Mouse (Mus musculus): Measurements from ENCODE around the gene Gm20388. TPM values are rescaled to one million over a fixed set of nuclear protein-coding genes. Genes with fewer than 3 reads are reported as not detected.

Gene Gm20388
- total and polyA plus RNA-seq, 3 experiments, result 0.02 to 0.05 TPM; not detected in 1

DNA sequence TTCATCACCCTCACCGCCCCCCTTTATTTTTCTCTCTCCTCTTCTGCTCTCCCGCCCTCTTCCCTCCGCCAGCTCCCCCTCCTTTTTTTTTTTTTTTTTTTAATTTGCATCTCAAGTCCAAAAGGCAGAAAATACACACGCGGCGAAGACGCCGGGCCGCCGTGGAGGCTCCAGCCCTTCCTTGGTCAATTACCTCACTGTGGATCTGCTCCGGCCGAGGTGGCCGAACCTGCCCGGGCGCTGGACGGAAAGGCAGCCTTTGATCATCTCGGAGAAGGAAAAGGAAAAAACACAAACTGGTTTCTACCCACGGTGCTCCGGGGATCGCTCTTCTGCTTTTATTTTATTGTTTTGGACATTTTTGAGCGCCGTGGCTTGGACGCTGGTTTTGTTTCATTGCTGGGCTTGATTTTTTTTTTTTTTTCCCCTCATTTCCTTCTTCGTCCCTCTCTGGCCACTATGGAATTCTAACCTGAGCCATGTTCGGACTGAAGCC is 578.0 kb downstream of the Gm20388 start:
- ATAC-seq (ENCODE audit: extremely low read depth, insufficient number of reproducible peaks, low FRiP score, poor library complexity, severe bottlenecking), result no peak
- H3K36me3 ChIP-seq (replicated peaks), result peaks cover 25% of the 10 kb centered on the region

DNA sequence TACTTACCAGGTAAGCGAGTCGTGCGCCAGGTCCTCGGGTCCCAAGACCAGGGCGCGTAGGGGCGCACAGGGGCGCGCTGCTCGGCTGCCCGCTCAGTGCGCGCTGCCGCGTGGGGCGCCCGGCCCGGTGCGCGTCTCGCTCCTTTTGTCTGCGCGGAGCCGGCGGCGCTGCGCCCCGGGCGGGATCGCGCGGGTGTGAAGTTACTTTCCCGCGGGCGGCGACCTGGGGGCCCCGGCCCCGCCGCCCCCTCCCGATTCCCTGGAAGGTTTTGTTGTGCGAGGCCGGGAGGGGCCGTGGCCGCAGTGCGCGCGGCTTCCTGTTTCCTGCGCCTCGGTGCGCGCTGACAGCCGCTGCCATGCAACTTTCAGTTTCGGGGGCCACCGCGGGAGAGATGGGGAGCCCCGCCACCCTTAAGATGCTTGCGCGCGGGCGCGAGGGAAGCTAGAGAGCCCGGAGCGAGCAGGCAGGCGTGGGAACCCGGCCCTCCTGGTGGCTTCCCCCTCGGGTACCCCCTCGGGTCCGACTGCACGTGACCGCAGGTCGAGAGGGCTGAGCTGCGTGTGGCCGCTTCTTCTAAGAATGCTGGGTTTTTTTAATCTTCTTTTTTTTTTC is 578.6 kb downstream of the Gm20388 start:
- H3K9me3 ChIP-seq (replicated peaks), result no peaks in the 10 kb centered on the region
- peaks cover 14% of the 10 kb centered on the region for H3K27me3 ChIP-seq (ENCODE audit: insufficient read depth, low read length)
- peaks cover 28% of the 10 kb centered on the region for H3K36me3 ChIP-seq (replicated peaks)
- TF ChIP-seq GATA1 (IDR thresholded peaks at IDR 0.05; ENCODE audit: borderline replicate concordance, low read length) (no peak), POLR2AphosphoS5 (IDR thresholded peaks at IDR 0.05; ENCODE audit: insufficient replicate concordance, low read depth, low read length) (no peak), GATA2 (IDR thresholded peaks at IDR 0.05; ENCODE audit: borderline replicate concordance, low read depth, low read length) (no peak), TAL1 (conservative IDR thresholded peaks at IDR 0.05; ENCODE audit: low read depth, low read length) (no peak), CTCF (IDR thresholded peaks at IDR 0.05; ENCODE audit: low read depth, low read length) (no peak)
- DNase-seq (ENCODE audit: low spot score), result peak; percentile 47
- no peak for ATAC-seq (ENCODE audit: extremely low read depth, insufficient number of reproducible peaks, low FRiP score, poor library complexity, severe bottlenecking)
- H3K4me1 ChIP-seq (ENCODE audit: insufficient read depth, low read depth, low read length), result peaks cover 80% of the 10 kb centered on the region
- H3K4me3 ChIP-seq (ENCODE audit: low read depth, low read length), result peak overlapping the region; percentile 83

More for the DNA sequence above, 578.0 kb downstream of the Gm20388 start:
- peaks cover 80% of the 10 kb centered on the region for H3K4me1 ChIP-seq (ENCODE audit: insufficient read depth, low read depth, low read length)
- H3K9me3 ChIP-seq (replicated peaks), result no peaks in the 10 kb centered on the region
- no peak for DNase-seq (ENCODE audit: low spot score)
- H3K4me3 ChIP-seq (ENCODE audit: low read depth, low read length), result peak overlapping the region; percentile 83
- H3K27me3 ChIP-seq (ENCODE audit: insufficient read depth, low read length), result peaks cover 20% of the 10 kb centered on the region
- no peak for TF ChIP-seq GATA2 (IDR thresholded peaks at IDR 0.05; ENCODE audit: borderline replicate concordance, low read depth, low read length)
- no peak for TF ChIP-seq GATA1 (IDR thresholded peaks at IDR 0.05; ENCODE audit: borderline replicate concordance, low read length)
- TF ChIP-seq POLR2AphosphoS5 (IDR thresholded peaks at IDR 0.05; ENCODE audit: insufficient replicate concordance, low read depth, low read length), result no peak
- no peak for TF ChIP-seq CTCF (IDR thresholded peaks at IDR 0.05; ENCODE audit: low read depth, low read length)

DNA sequence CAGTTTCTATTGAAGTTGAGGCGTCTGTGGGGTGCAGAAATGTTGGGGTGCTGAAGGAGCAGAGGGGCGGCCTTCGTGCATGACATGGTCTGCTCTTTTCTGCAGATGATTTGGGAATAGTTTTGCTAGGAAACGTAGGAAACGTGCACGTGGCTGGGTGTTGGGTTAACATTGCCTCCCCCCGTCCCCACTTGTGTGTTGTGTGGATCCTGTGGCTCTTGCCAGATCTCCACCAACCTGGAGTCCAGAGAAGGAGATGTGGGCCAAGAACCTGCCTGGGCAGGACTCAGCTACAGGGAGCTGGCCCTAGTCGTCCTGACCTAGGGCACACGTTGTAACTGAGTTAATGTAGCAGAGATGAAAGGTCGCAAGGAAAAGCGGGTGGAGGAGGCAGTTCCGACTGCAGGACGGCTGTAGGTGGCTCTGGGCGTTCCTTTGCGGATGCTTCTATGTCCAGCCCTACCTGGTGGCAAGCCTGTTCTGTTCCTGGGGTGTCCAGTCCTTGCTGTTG is 579.2 kb downstream of the Gm20388 start:
- Histone ChIP-seq H3K27me3 (ENCODE audit: insufficient read depth, low read length) (peaks cover 9% of the 10 kb centered on the region; the same call in 1 of the 2 replicates), H3K4me3 (ENCODE audit: low read depth, low read length) (peak overlapping the region; percentile 83), H3K9me3 (replicated peaks) (no peaks in the 10 kb centered on the region), H3K36me3 (replicated peaks) (peaks cover 30% of the 10 kb centered on the region), H3K4me1 (ENCODE audit: insufficient read depth, low read depth, low read length) (peaks cover 79% of the 10 kb centered on the region)
- no peak for DNase-seq (ENCODE audit: low spot score)
- no peak for ATAC-seq (ENCODE audit: extremely low read depth, insufficient number of reproducible peaks, low FRiP score, poor library complexity, severe bottlenecking)
- TF ChIP-seq CTCF (IDR thresholded peaks at IDR 0.05; ENCODE audit: low read depth, low read length) (no peak), POLR2AphosphoS5 (IDR thresholded peaks at IDR 0.05; ENCODE audit: insufficient replicate concordance, low read depth, low read length) (no peak), GATA2 (IDR thresholded peaks at IDR 0.05; ENCODE audit: borderline replicate concordance, low read depth, low read length) (no peak), GATA1 (IDR thresholded peaks at IDR 0.05; ENCODE audit: borderline replicate concordance, low read length) (no peak), TAL1 (conservative IDR thresholded peaks at IDR 0.05; ENCODE audit: low read depth, low read length) (no peak)

DNA sequence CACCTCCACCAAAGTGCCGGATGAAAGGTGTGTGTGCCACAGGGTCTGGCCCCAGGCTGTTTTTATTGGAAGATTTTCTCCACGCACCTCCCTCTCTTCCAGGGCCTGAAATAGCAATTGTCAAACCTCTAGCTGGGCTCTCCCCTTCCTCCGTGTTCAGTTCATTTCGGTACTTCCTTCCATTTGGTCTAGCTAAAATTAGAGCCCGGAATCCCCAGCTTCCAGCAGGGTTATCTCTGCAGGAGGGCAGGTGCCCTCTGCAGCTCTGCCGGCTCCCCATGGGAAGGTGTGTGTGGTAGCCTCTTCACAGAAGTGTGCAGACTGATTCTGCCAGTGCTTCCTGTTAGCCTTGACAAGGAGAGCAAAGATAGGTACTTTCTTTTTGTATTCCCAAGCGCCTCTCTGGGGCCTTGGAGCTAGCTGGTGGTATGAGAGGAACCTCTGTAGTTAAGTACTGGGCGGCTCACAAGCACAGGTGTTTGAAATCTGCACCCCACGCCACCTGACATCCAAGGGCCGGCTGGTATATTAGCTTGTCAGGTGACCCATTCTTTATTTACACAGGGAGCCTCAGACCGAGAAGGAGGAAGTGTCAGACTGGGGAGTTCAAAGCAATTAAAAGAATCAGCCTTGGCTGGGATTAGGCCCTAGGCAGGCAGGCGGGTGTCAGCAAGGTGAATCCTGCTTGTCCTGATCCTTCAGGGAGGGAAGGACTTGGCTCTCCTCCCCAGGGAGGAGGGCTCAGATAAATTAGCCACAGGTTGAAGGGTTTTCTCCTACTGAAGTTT is 579.9 kb downstream of the Gm20388 start:
- DNase-seq (ENCODE audit: low spot score), result no peak
- ATAC-seq (ENCODE audit: extremely low read depth, insufficient number of reproducible peaks, low FRiP score, poor library complexity, severe bottlenecking), result no peak
- Histone ChIP-seq H3K27me3 (ENCODE audit: insufficient read depth, low read length) (peaks cover 9% of the 10 kb centered on the region; the same call in 1 of the 2 replicates), H3K4me1 (ENCODE audit: insufficient read depth, low read depth, low read length) (peaks cover 79% of the 10 kb centered on the region), H3K4me3 (ENCODE audit: low read depth, low read length) (peak overlapping the region; percentile 83), H3K36me3 (replicated peaks) (peaks cover 35% of the 10 kb centered on the region), H3K9me3 (replicated peaks) (no peaks in the 10 kb centered on the region)
- TF ChIP-seq CTCF (IDR thresholded peaks at IDR 0.05; ENCODE audit: low read depth, low read length) (no peak), GATA1 (IDR thresholded peaks at IDR 0.05; ENCODE audit: borderline replicate concordance, low read length) (no peak), POLR2AphosphoS5 (IDR thresholded peaks at IDR 0.05; ENCODE audit: insufficient replicate concordance, low read depth, low read length) (no peak), GATA2 (IDR thresholded peaks at IDR 0.05; ENCODE audit: borderline replicate concordance, low read depth, low read length) (no peak), TAL1 (conservative IDR thresholded peaks at IDR 0.05; ENCODE audit: low read depth, low read length) (no peak)

DNA sequence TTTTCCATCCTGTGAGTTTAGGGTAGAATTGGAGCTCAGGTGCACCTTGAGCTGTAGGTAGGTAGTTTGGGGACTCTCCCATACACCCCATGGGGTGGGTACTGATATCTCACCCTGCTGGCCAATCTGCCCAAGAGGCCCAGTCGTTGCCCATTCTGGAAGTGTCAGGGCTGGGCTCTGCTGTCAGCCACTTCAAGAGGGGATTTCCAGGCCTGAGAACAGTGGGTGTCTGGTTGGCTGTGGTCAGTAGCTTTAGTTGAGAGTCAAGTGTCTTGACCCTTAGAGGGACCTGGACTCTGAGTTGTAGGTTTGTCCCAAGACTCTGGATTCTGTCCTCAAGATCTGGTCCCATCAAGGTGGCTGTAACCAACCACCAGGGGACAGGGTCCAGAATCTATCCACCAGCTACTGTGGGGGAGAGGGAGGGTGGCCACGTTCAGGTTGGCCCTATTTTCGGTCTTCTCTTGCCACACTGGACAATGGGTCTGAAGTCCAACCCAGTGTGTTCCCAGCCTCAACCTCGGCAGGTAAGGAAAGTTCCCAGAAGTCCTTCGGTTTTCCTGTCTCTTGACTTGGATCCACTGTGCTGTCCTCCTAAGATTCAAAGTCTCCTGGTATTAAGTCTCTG is 580.6 kb downstream of the Gm20388 start:
- H3K4me3 ChIP-seq (ENCODE audit: low read depth, low read length), result peak overlapping the region; percentile 83; the same call in 1 of the 2 replicates
- no peaks in the 10 kb centered on the region for H3K9me3 ChIP-seq (replicated peaks)
- TF ChIP-seq TAL1 (conservative IDR thresholded peaks at IDR 0.05; ENCODE audit: low read depth, low read length) (no peak), GATA1 (IDR thresholded peaks at IDR 0.05; ENCODE audit: borderline replicate concordance, low read length) (no peak), POLR2AphosphoS5 (IDR thresholded peaks at IDR 0.05; ENCODE audit: insufficient replicate concordance, low read depth, low read length) (no peak), GATA2 (IDR thresholded peaks at IDR 0.05; ENCODE audit: borderline replicate concordance, low read depth, low read length) (no peak), CTCF (IDR thresholded peaks at IDR 0.05; ENCODE audit: low read depth, low read length) (no peak)
- peaks cover 8% of the 10 kb centered on the region; the same call in 1 of the 2 replicates for H3K27me3 ChIP-seq (ENCODE audit: insufficient read depth, low read length)
- peaks cover 37% of the 10 kb centered on the region for H3K36me3 ChIP-seq (replicated peaks)
- H3K4me1 ChIP-seq (ENCODE audit: insufficient read depth, low read depth, low read length), result peaks cover 74% of the 10 kb centered on the region
- DNase-seq (ENCODE audit: low spot score) (no peak), ATAC-seq (ENCODE audit: extremely low read depth, insufficient number of reproducible peaks, low FRiP score, poor library complexity, severe bottlenecking) (no peak)

Data from G1E (cell line).